Mouse (Mus musculus) testis, postnatal 14 days (tissue): ENCODE measurements around the gene Pip5k1c.

Experiments used
- DNase-seq: peaks from one replicate; pipeline ENCODE4 v3.0.0; 2021; ENCODE audit warnings: low spot score

Gene Pip5k1c

GRCm38 (mm10) chr10:81284189-81284588 lies 8.6 kb upstream of the Pip5k1c start:
- DNase-seq: no peak

GRCm38 (mm10) chr10:81284719-81285118 lies 8.0 kb upstream of the Pip5k1c start:
- DNase-seq: no peak

GRCm38 (mm10) chr10:81285694-81286450 lies 6.9 kb upstream of the Pip5k1c start:
- DNase-seq: peak; percentile 88

GRCm38 (mm10) chr10:81286586-81286985 lies 6.2 kb upstream of the Pip5k1c start:
- no peak for DNase-seq

- DNase-seq: peak; percentile 68
These were observed 5.1 kb upstream of the Pip5k1c start for GRCm38 (mm10) chr10:81287513-81288157.

GRCm38 (mm10) chr10:81288601-81289000 lies 4.2 kb upstream of the Pip5k1c start:
- no peak for DNase-seq

- peak; percentile 54 for DNase-seq
These were observed 3.5 kb upstream of the Pip5k1c start for GRCm38 (mm10) chr10:81289278-81289677.

GRCm38 (mm10) chr10:81289811-81290210 lies 3.0 kb upstream of the Pip5k1c start:
- DNase-seq: no peak

- DNase-seq: no peak
These were observed 1.9 kb upstream of the Pip5k1c start for GRCm38 (mm10) chr10:81290698-81291460.

GRCm38 (mm10) chr10:81291511-81292104 lies 1.2 kb upstream of the Pip5k1c start, which contains the start of gene Tjp3:
Tjp3 (minus strand) TSS chr10:81291581.
- DNase-seq: no peak

GRCm38 (mm10) chr10:81293334-81294030 lies 719 bp downstream of the Pip5k1c start:
- DNase-seq: no peak

- no peak for DNase-seq
These were observed 1.7 kb downstream of the Pip5k1c start for GRCm38 (mm10) chr10:81294442-81294841.

- DNase-seq: no peak
These were observed 2.4 kb downstream of the Pip5k1c start for GRCm38 (mm10) chr10:81295185-81295584.

GRCm38 (mm10) chr10:81297246-81297645 lies 4.5 kb downstream of the Pip5k1c start:
- no peak for DNase-seq

GRCm38 (mm10) chr10:81297845-81298244 lies 5.1 kb downstream of the Pip5k1c start:
- DNase-seq: no peak

- DNase-seq: no peak
These were observed 5.8 kb downstream of the Pip5k1c start for GRCm38 (mm10) chr10:81298369-81299100.

- no peak for DNase-seq
These were observed 7.0 kb downstream of the Pip5k1c start for GRCm38 (mm10) chr10:81299585-81300351.

- DNase-seq: no peak
These were observed 7.7 kb downstream of the Pip5k1c start for GRCm38 (mm10) chr10:81300352-81300907.

- no peak for DNase-seq
These were observed 8.6 kb downstream of the Pip5k1c start for GRCm38 (mm10) chr10:81301321-81301720.

- DNase-seq: no peak
These were observed 9.5 kb downstream of the Pip5k1c start for GRCm38 (mm10) chr10:81302288-81302687.
